Mouse (Mus musculus): ENCODE measurements around the gene Megf8.

DNA sequence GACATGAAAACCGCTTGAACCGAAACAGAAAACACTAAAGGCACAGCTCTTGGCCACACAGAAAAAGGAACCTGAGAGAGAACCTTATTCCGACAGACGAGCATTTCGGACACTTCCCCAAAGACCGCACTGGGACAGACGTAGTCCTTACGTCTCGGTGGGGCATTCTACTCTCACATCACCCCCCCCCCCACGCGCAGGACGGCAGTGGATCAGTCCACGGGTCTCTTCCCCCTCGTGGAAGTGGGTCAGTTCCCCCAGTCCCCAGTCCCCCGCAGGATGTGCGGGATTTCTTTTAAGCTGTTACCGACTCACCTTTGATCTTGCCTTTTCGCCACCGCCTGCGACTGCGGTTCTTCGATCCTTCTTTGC, 78.2 kb downstream of the Megf8 start:
- TF ChIP-seq CHD2 (IDR thresholded peaks at IDR 0.05; ENCODE audit: low read depth, low read length) (no peak), ZC3H11A (IDR thresholded peaks at IDR 0.05; ENCODE audit: borderline replicate concordance, low read depth, low read length) (no peak), MAFK (IDR thresholded peaks at IDR 0.05; ENCODE audit: insufficient read depth, low read depth, low read length) (no peak), ZNF384 (IDR thresholded peaks at IDR 0.05; ENCODE audit: low read depth, low read length) (no peak), HCFC1 (IDR thresholded peaks at IDR 0.05; ENCODE audit: borderline replicate concordance, insufficient read depth, low read length) (no peak)
